Mouse (Mus musculus) cerebral cortex, adult 2 months (tissue): Measurements from ENCODE around the gene Mbnl2.

Experiments used
- WGBS: fragments of 180-500 bp; shearing (Covaris S2); methylation state at CpG from one replicate; pipeline ENCODE4 v1.1.7; 2018; 5-methylcytosine and 5-hydroxymethylcytosine counted together

Mbnl2 gene

GRCm38 (mm10) chr14:120299716-120300115 is 24.2 kb downstream of the Mbnl2 start:
- WGBS = 37% methylated on average over 3 of the region's 3 CpGs

GRCm38 (mm10) chr14:120300191-120300590 is 24.7 kb downstream of the Mbnl2 start:
- 52% methylated on average over 4 of the region's 4 CpGs for WGBS

- 68% methylated on average over 4 of the region's 4 CpGs for WGBS
These were observed 25.3 kb downstream of the Mbnl2 start for GRCm38 (mm10) chr14:120300814-120301213.

- 33% methylated on average over 6 of the region's 6 CpGs for WGBS
These were observed 27.6 kb downstream of the Mbnl2 start for GRCm38 (mm10) chr14:120302913-120303548.

GRCm38 (mm10) chr14:120306229-120306628 is 30.8 kb downstream of the Mbnl2 start:
- 44% methylated on average over 11 of the region's 11 CpGs for WGBS

- WGBS = 57% methylated on average over 3 of the region's 3 CpGs
These were observed 31.9 kb downstream of the Mbnl2 start for GRCm38 (mm10) chr14:120307356-120307755.

- WGBS = 19% methylated on average over 4 of the region's 4 CpGs
These were observed 32.5 kb downstream of the Mbnl2 start for GRCm38 (mm10) chr14:120307963-120308362.

- 83% methylated on average over 6 of the region's 6 CpGs for WGBS
These were observed 34.2 kb downstream of the Mbnl2 start for GRCm38 (mm10) chr14:120309691-120310090.

GRCm38 (mm10) chr14:120311330-120312097 is 36.0 kb downstream of the Mbnl2 start:
- 47% methylated on average over 12 of the region's 12 CpGs for WGBS

GRCm38 (mm10) chr14:120312661-120313406 is 37.4 kb downstream of the Mbnl2 start:
- WGBS = 70% methylated on average over 12 of the region's 12 CpGs

GRCm38 (mm10) chr14:120313466-120313865 is 38.0 kb downstream of the Mbnl2 start:
- 70% methylated on average over 8 of the region's 8 CpGs for WGBS

- 44% methylated on average over 5 of the region's 5 CpGs for WGBS
These were observed 40.3 kb downstream of the Mbnl2 start for GRCm38 (mm10) chr14:120315721-120316120.

GRCm38 (mm10) chr14:120318326-120318935 is 43.0 kb downstream of the Mbnl2 start:
- 43% methylated on average over 6 of the region's 6 CpGs for WGBS

- 62% methylated on average over 9 of the region's 9 CpGs for WGBS
These were observed 43.7 kb downstream of the Mbnl2 start for GRCm38 (mm10) chr14:120318974-120319731.

GRCm38 (mm10) chr14:120322041-120322440 is 46.6 kb downstream of the Mbnl2 start:
- WGBS = 87% methylated on average over 8 of the region's 8 CpGs

- WGBS = 81% methylated on average over 1 of the region's 1 CpGs
These were observed 47.6 kb downstream of the Mbnl2 start for GRCm38 (mm10) chr14:120323111-120323510.

GRCm38 (mm10) chr14:120324061-120324791 is 48.8 kb downstream of the Mbnl2 start:
- WGBS = 84% methylated on average over 8 of the region's 8 CpGs

GRCm38 (mm10) chr14:120324883-120325480 is 49.5 kb downstream of the Mbnl2 start:
- WGBS = 88% methylated on average over 19 of the region's 19 CpGs

GRCm38 (mm10) chr14:120325673-120326072 is 50.2 kb downstream of the Mbnl2 start:
- WGBS = 61% methylated on average over 5 of the region's 5 CpGs

- 35% methylated on average over 12 of the region's 12 CpGs for WGBS
These were observed 55.0 kb downstream of the Mbnl2 start for GRCm38 (mm10) chr14:120330454-120330853.
